Comparison of ENCODE assay signal across 8 mouse cellular contexts in the genomic region with DNA sequence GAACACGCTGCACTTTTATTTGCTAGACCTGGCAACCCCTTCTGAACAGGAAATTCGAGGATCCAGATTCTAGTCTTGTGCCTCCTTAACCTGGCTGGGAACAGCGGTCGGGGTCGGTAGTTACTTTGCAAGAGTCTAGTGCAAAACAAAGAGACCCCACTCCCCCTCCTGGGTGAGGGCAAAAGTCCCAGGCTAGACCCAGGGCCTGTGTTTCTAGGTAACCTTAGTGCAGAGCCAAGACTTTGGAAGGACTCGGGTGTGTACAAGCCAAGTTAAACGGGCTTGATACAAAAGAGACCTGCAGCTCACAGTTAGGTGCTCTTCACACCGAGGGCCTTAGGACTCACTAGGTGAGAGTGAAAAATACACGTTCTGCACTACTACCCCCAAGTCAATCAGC. TPM values are rescaled to one million over a fixed set of nuclear protein-coding genes. Genes with fewer than 3 reads are reported as not detected.
DNase-seq lines count a peak whose midpoint lies in the region; ATAC-seq and TF ChIP-seq lines count a peak whose summit lies in the region.

No protein-coding gene starts in this region.

- intact Hi-C loops in heart, adult 2 months (cut with DNase I): loop anchor here (5.0 kb wide), 2 partner anchors 55 to 190 kb away; partner anchors contain the start of genes Crebbp and Trap1
- intact Hi-C loops in heart, postnatal 10 days (cut with DNase I): loop anchor here (2.0 kb wide), 1 partner anchor 53 kb away; no protein-coding TSS in a partner anchor

- TF ChIP-seq POLR2A in heart, adult 2 months (IDR thresholded peaks at IDR 0.05; ENCODE audit: insufficient read depth, low read depth, low read length): no peak

- WGBS in heart, adult 2 months: 39% methylated on average over 9 of the region's 9 CpGs
- WGBS in hindbrain, embryonic 13.5 days: 58% methylated on average over 9 of the region's 9 CpGs
- WGBS in midbrain, embryonic 10.5 days: 57% methylated on average over 9 of the region's 9 CpGs

- H3K4me3 ChIP-seq in heart, adult 2 months: peak overlapping the region; percentile 53
- H3K4me3 ChIP-seq in brown adipose tissue, adult 24 weeks (ENCODE audit: insufficient read depth, low read depth, low read length): peak overlapping the region; percentile 71
- peak overlapping the region; percentile 36; the same call in 1 of the 2 replicates for H3K4me3 ChIP-seq in hindbrain, embryonic 13.5 days
- H3K4me3 ChIP-seq in midbrain, embryonic 10.5 days: peak overlapping the region; percentile 58

- peak overlapping the region; percentile 73 for H3K4me2 ChIP-seq in hindbrain, embryonic 13.5 days

- no peak for TF ChIP-seq CTCF in heart, adult 2 months (IDR thresholded peaks at IDR 0.05)

- ATAC-seq in hindbrain, embryonic 13.5 days (ENCODE audit: low FRiP score): no peak

- H3K36me3 ChIP-seq in heart, adult 2 months (ENCODE audit: control insufficient read depth, insufficient read depth, low read length): no peaks in the 10 kb centered on the region
- no peaks in the 10 kb centered on the region for H3K36me3 ChIP-seq in hindbrain, embryonic 13.5 days
- H3K36me3 ChIP-seq in midbrain, embryonic 10.5 days: no peaks in the 10 kb centered on the region

- H3K9ac ChIP-seq in heart, adult 2 months (ENCODE audit: low read depth, low read length): no peak overlapping the region
- H3K9ac ChIP-seq in hindbrain, embryonic 13.5 days: 0 out of 2 replicates have a peak overlapping the region, but pooled peaks have one; percentile 63

- peaks cover 3% of the 10 kb centered on the region for H3K4me1 ChIP-seq in heart, adult 2 months (ENCODE audit: control insufficient read depth, insufficient read depth, low read length)
- no peaks in the 10 kb centered on the region for H3K4me1 ChIP-seq in brown adipose tissue, adult 24 weeks (ENCODE audit: control insufficient read depth, insufficient read depth, insufficient read length, low read length)
- peaks cover 15% of the 10 kb centered on the region for H3K4me1 ChIP-seq in hindbrain, embryonic 13.5 days (replicated peaks)
- H3K4me1 ChIP-seq in midbrain, embryonic 10.5 days: peaks cover 9% of the 10 kb centered on the region

- TF ChIP-seq EP300 in heart, adult 2 months (IDR thresholded peaks at IDR 0.05; ENCODE audit: insufficient read depth, low read depth, low read length): no peak

- no peaks in the 10 kb centered on the region for H3K79me2 ChIP-seq in heart, adult 2 months (replicated peaks; ENCODE audit: control insufficient read depth, insufficient read depth, low read length)

- no peaks in the 10 kb centered on the region for H3K27me3 ChIP-seq in heart, adult 2 months (ENCODE audit: control insufficient read depth, insufficient read depth, low read length)
- H3K27me3 ChIP-seq in hindbrain, embryonic 13.5 days: peaks cover 7% of the 10 kb centered on the region
- H3K27me3 ChIP-seq in midbrain, embryonic 10.5 days (ENCODE audit: low read depth, poor library complexity, severe bottlenecking): peaks cover 17% of the 10 kb centered on the region

- H3K9me3 ChIP-seq in hindbrain, embryonic 13.5 days: no peaks in the 10 kb centered on the region
- no peaks in the 10 kb centered on the region for H3K9me3 ChIP-seq in midbrain, embryonic 10.5 days (replicated peaks)

- no peak for DNase-seq in heart, adult 2 months
- DNase-seq in heart, postnatal 10 days: no peak
- DNase-seq in midbrain, embryonic 10.5 days (ENCODE audit: low spot score): no peak
- no peak for DNase-seq in cerebellum, postnatal 14 days
- DNase-seq in right cerebral cortex, postnatal 14 days: no peak
- no peak for DNase-seq in embryo, embryonic 10.5 days (ENCODE audit: low spot score)

- no peak overlapping the region; the same call in 1 of the 2 replicates for H3K27ac ChIP-seq in heart, adult 2 months
- H3K27ac ChIP-seq in brown adipose tissue, adult 24 weeks (replicated peaks; ENCODE audit: low read depth, low read length): no peak overlapping the region
- no peak overlapping the region for H3K27ac ChIP-seq in hindbrain, embryonic 13.5 days
- H3K27ac ChIP-seq in midbrain, embryonic 10.5 days (replicated peaks): peak overlapping the region; percentile 78; the same call in 1 of the 2 replicates

RNA-seq across cellular contexts. Expression of gene Crebbp, which starts 53.7 kb away (rescaled TPM):
- total RNA-seq in heart, adult 2 months (2021): 10 to 100 TPM; 34.8 to 39.5 TPM
- polyA plus RNA-seq in heart, adult 2 months (2012; rRNA removed): 15.1 and 17.2 TPM in 2 replicates
- 10 to 100 TPM; 56.3 to 57.2 TPM for total RNA-seq in heart, postnatal 10 days (2021)
- 21.3 and 21.7 TPM in 2 replicates for polyA plus RNA-seq in brown adipose tissue, adult 24 weeks (2012; ENCODE audit: insufficient read depth, insufficient read length, missing spikeins)
- polyA plus RNA-seq in hindbrain, embryonic 13.5 days (2015; fragmentation: Nextera tagmentation; extraction: Ambion mirVana): 41.2 and 41.6 TPM in 2 replicates
- polyA plus RNA-seq in midbrain, embryonic 10.5 days (2016; fragmentation: Nextera tagmentation; extraction: Ambion mirVana): 27.7 and 30.2 TPM in 2 replicates
